Mouse (Mus musculus) urinary bladder, postnatal 25 days (tissue): ENCODE data around the gene Nfkb2.

ENCODE experiments used
- DNase-seq: peaks from one replicate; pipeline ENCODE4 v3.0.0; 2022; ENCODE audit warnings: low spot score

The Nfkb2 gene

DNA sequence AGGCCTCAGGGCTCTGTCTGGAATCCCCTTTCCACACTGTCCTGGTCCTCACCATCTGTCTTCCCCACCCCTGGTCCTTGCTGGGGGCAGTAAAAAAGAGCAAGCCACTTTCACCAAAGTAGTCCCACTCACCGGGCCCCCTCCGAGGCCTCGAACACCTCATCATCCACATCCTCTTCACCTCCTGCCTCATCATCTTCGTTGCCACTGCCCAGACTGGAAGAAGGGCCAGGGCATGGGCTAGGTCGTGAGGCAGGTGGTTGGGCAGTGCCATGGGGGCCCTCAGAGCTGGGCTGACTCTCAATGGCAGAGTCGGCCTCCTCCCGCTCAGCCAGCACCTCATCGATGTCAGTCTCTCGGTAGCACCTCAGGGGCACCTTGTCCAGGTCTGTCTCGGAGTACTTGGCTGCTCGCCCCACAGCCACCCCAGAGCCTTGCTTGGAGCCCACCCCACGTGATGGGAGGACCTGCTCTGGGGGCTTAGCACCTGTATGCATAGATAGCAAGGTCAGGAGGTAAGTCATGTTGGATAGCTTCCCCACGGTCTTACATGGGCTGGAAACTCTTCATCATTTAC is 19.0 kb downstream of the Nfkb2 start:
- DNase-seq: no peak

DNA sequence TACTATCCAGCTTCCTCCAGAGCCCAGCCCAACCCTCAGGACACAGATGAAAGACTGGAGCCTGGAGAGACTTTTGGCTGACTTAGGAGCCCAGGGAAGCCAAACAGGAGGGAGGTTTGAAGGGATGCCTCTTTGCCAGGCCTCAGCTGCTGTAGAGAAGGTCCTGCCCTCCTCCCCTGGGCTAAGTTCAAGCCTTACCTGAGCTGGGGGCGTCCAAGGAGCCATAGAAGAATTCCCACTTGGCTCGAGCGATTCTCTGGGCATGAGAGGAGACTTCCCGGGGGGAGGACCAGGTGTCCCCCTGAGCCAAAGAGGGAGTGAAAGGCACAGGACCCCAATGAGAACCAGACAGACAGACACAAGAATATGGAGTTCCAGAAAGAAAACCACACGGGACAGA is 19.6 kb downstream of the Nfkb2 start:
- no peak for DNase-seq

DNA sequence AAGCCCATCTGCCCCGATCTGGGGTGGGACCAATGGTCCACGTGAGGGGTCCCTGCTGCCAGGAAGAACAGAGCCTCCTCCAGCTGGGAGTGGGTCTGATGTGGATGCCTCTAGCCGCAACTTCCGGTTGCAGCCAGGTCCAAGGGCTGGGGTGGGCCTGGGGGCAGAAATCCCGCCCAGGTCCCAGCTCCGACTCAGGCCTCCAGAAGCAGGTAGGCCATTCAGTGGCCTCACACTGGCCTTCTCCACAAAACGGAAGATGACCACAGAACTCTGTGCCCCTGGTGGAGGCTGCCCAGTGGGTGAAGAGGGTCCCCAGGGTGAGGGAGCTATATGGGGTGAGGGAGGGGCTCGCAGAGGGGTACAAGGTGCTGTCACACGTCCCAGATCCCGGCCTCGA is 20.2 kb downstream of the Nfkb2 start:
- no peak for DNase-seq

DNA sequence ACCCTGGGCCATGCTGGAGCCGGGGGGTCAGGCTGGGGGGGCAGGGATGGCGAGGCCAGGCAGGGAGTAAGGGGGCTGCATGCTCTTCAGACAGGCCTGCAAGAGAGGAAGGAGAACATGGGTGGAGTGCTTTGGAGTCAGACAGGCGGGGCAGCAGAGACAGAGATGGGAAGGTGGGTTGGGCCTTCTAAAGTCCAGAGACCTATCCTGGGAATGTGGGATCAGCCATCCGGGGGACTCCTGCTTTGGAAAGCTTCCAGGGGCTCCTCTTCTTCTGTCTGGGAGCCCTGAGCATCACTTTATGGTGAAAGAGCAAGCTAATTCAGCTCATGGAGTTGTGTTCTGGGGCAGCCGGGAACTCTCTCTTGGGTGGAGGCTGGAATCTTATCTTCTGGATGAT is 20.8 kb downstream of the Nfkb2 start:
- DNase-seq: no peak

DNA sequence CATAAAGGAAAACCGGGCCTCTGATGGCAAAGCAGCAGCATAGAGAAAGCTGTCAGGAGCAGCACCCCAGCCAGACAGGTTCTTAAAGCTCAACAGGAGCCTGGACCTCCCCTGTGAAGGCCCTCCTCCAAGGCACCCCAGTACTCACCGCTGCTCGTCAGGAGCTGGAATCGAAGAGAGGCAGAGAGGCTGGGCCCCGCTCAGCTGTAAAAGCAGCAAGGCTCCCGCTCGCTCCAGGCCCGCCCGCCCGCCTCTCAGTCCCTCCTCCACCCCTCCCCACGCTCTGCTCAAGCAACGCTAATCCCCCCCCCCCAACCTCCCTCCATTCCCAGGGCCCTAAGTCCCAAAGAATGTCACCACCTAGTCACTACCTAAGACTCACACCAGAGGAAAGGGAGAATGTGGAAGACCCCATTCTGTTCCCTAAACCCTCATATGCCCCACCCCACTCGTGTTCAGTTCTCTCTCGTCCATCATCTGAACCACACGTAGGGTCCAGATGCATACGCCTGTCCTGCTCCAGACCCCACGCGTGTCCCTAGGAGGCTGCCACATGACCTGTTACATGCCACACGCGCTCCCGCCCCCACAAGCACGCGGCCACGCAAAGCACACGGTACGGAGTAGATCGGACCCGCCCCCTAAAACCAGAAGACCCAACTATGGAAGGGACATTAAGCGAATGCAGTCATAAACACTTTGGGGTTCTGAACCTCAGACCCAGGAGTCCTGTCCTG is 22.1 kb downstream of the Nfkb2 start:
- no peak for DNase-seq

DNA sequence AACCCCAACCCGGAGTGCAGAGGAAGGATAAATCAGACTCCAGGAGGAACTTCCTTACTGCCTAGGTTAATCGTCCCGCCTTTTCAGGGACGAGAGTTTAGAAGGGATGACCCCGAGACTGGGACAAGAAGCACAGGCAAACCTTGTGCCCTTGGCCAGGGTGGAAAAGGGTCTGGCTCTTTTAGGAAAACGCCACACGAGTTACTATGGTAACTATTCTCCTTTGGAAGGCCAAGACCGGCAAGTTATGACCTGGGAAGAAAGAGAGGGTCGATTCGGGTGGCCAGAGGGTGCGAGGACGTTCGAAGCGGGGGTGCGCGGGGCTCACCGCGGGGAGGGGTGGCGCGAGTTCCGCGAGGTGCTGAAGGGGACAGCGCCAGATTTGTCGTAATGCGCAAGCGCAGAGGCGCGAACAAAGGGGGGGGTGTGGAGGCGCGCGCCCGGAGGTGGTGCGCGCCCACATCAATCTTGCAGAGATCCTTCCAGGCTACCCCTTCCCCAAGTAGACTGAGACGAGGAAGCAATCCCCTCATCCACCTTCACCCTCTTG is 22.7 kb downstream of the Nfkb2 start, which contains the start of gene Psd:
TSS of gene Psd (minus strand) at position 401 of the 550 bp plus-strand sequence.
- DNase-seq: no peak

DNA sequence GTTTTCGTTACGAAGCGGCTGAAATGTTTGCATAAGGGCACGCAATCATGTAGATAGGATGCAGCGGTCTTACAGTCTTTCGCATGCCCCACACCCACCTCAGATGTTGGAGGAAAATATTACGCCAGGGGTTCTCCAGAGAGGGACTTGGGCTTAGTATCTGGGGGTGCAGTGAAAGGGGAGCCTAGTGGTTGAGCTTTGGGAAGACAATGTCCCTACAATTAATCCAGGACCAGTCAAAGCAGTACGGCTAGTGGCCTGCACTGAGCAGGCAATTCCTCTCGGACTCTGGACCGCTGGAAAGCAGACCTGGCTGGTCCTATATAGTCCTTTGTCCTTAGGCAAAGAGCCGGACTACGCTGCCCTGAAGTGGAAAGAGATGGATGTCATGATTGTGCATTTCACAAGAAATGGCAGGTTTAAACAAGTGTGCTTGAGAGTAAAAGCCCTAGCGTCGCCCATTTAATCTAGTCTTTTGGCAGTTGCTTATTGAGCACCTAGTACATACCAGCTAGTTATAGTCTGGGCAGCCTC is 23.5 kb downstream of the Nfkb2 start:
- DNase-seq: no peak

DNA sequence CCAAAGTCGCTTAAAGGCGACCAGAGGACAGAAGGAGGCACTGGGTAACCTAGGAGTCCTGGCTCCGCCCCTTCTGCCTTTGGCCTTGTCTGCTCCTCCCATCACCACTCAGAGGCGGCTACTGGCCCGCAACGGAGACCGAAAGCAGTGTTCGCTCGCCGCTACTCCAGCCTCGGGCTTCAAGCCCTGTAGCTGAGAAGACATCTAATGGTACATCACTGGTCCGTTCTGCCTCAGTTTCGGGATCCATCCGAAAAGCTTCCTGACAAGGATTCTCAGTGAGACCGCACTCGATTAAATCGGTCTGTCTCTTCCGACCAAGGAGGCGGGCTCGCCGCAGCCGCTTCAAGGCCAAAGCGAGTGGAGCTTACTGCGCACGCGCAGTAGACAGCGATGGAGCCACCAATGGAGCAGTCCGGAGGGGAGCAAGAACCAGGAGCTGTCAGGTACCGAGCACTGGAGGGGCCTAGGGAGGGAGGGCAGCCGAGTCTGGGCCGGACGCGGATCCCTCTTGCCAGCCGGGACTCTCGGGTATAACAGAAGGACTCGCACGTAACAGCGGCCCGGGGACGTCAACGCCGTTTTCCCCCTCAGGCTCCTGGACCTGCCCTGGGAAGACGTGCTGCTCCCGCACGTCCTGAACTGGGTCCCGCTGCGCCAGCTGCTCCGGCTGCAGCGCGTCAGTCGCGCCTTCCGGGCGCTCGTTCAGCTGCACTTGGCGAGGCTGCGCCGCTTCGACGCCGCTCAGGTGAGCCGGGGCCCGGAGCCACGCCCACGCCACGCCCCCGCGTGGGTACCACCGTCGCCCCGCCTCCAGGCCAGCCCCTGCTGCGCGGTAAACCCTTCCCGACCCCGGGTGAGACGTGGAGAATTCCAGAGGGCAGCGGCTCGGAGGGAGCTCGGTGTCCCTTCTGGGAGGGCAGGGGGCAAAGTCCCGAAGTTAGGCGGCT is 24.2 kb downstream of the Nfkb2 start, which contains the start of gene Fbxl15:
TSS of gene Fbxl15 (plus strand) at position 104 of the 950 bp plus-strand sequence.
- DNase-seq: peak; percentile 88

DNA sequence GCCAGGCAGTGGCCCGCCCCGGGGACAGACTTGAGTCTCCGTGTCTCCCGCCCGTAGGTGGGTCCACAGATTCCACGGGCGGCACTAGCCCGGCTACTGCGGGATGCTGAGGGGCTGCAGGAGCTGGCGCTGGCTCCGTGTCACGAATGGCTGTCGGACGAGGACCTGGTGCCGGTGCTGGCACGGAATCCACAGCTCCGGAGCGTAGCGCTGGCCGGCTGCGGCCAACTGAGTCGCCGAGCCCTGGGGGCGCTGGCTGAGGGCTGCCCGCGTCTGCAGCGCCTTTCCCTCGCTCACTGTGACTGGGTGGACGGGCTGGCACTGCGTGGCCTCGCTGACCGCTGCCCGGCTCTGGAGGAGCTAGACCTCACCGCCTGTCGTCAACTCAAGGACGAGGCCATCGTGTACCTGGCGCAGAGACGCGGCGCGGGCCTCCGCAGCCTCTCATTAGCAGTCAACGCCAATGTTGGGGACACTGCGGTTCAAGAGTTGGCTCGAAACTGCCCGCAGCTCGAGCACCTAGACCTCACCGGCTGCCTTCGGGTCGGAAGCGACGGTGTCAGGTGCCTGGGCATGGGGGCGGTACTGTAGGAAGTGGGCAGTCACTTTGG is 25.0 kb downstream of the Nfkb2 start:
- no peak for DNase-seq

DNA sequence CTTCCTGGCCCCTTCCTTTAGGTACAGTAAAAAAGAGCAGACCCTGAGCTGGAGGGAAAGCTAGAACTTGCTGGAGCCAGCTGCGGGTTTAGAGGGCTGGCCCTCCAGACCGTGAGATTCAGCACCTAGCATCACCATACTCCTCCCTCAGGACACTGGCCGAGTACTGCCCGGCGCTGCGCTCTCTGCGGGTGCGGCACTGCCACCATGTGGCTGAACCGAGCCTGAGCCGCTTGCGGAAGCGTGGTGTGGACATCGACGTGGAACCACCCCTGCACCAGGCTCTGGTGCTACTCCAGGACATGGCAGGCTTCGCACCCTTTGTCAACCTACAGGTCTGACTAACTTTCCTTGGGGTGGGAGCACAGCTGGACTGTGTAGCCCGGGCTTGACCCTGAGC is 25.8 kb downstream of the Nfkb2 start:
- DNase-seq: peak; percentile 78

DNA sequence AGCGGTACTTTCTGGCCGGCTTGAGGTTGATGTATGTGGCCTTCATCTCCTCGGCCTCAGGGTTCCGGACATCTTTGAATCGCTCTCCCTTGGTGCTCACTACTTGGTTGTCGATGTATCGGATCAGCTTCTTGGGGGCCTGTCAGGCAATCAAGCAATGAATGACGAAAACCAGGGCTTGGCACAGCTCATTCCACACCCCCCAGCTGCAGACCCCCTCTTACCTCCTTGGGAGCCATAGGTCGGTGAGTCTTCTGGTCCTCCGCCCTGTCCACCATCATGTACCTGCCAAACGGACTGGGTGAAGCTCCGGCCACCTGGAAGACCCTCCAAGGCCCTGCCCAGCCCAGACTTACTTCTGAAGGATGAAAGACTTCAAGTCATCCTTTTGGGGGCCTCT is 26.6 kb downstream of the Nfkb2 start:
- no peak for DNase-seq

DNA sequence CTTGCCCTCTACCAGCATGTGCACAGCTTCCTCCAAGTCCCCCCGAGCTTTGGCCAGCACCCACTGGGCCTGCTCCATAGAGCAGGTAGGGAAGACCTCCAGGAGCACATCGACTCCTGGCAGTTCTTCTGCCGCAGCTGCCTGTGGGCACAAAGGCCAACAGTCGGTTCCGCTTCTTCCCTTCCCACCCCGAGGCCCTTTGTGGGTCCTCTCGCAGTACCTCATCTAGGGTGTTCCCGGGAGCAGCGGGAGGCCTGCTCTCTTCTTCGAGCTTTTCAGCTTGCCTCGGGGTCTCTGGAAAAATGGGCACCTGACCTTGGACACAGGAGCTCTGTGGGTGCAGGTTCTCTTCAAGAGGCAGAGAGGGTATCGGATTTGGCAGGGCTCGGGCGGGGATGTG is 27.2 kb downstream of the Nfkb2 start:
- no peak for DNase-seq

DNA sequence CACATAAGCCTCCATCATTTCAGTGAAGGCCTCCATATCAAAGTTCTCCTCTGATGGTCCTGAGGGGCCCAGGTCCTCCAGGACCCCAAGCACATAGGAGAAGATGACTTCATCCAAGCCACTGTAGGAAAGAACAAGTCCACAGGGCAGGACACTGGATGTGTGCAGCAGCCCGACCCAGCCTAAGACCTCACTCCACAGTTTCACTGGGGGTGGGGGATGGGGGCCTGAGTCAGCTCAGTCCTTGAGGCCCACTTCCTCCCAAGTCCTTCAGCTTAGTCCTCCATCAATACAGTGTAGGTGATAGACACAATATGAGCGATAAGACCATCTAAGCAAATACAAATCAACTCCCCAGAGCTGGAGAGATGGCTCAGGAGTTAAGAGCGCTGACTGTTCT is 27.8 kb downstream of the Nfkb2 start:
- DNase-seq: no peak

DNA sequence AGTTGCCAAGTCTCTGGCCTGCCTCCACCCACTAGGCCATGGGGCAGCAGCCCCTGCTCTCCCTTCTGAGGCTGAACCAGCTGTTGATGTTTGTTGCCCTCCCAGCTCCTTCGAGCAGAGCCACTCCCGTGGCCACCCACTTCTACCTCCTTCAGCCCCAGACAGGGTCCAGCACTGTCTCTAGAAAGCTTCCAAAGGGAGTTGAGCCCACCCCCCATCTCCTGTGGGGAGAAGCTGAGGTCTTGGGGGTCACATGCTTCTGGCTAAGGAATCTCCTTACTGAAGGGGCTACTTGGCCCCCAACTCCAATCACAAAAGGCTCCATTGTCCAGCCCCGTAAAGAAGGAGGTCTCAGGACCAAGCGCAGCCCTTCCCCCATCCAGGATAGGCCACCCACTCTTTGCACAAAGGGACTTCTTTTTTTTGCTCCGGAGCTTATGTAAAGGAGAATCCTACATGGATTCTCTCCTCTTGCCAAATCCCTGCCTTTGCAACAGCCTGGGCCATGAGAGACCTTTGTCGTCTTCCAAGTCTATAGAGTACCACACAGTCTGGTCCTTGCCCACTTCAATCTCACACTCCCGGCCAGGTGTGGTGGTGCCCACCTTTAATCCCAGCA is 28.7 kb downstream of the Nfkb2 start:
- DNase-seq: no peak

DNA sequence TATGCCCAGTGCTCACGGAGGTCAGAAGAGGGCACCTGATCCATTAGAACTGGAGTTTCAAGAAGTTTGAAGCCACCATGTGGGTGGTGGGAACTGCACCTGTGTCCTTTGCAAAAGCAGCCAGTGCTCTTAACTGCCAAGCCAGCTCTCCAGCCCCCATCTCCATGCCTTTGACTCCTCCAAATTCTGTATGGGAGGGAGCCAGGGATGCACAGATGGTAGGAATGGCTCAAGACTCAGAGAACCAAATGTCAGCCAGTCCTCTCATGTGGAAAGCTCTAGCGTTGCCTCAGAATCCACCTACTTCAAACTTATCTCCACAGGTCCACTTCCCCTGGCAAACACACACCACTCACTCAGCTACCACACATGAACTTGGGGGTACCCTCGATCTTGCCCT is 29.8 kb downstream of the Nfkb2 start:
- no peak for DNase-seq

DNA sequence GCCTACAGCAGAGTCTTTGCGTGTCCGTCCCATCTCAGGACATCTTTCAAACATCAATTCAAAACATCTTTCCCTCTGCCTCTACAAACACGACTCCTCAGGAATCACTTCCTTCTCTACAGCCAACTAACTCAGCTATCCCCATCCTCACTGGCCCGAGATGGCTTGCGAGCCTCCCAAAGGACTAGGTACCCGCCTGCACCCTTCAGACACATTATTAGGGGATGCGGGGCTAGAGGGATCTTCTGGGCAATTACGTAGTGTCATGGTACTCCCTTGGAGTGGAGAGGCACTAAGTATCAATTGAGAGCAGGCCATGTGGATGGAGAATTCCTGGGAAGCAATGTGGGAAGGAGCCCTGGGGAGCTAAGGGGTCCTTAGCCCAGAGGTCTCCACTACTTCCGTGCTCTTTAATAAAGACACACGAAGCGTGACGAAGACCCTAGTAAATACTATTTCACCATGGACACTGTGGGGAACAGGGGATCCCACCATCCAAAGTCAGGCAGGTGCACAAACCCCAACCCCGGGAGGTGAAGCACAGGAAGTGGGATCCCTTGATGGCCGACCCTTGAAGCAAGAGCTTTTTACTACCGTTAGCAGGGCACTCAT is 33.7 kb downstream of the Nfkb2 start:
- no peak for DNase-seq

DNA sequence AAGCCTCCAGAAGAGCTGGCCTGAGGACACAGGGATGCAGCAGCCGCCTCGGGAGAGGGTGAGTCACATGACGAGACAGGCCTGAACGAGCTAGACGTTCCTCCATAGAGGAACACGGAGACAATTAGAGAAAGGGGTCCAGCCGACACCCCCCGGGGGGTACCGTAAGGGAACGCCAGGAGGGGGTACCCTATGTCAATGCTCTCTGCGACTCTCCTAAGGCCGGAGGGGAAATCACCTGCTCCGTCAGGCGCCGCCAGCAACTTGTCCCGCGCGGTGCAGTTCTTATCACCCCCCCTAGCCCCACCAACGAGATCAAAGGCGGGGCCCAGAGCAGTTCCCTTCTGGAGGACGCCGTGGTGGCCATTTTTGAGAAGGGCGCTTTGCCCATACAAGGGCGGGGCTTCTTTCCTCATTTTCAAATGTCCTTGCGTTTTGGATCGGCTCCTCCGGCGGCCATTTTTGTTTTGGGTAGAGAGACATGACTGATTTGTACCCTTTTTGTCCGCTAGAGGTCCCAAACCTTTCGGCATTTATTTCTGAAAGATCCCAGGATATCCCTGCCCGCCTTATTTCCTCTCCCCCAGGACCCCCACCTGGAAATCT is 34.3 kb downstream of the Nfkb2 start, which contains the start of gene Cuedc2:
TSS of gene Cuedc2 (minus strand) at position 372 of the 606 bp plus-strand sequence.
- DNase-seq: peak; percentile 95

DNA sequence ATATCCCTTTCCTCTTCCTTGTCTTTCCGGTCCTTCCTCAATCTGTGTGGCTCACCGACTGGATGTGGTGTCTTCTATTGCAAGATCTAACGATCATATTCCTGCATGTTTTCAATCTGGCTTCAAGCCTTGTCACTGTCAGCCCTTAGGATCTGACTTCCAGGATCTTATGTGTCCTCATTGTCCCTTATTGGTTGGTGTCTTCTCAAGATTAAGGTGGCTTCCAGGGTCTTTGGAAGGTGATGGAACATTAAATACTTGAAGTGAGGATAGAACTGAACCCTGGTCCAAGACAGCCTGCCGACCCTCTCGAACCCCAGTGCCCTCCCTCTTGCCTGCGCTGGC is 34.8 kb downstream of the Nfkb2 start:
- DNase-seq: no peak

DNA sequence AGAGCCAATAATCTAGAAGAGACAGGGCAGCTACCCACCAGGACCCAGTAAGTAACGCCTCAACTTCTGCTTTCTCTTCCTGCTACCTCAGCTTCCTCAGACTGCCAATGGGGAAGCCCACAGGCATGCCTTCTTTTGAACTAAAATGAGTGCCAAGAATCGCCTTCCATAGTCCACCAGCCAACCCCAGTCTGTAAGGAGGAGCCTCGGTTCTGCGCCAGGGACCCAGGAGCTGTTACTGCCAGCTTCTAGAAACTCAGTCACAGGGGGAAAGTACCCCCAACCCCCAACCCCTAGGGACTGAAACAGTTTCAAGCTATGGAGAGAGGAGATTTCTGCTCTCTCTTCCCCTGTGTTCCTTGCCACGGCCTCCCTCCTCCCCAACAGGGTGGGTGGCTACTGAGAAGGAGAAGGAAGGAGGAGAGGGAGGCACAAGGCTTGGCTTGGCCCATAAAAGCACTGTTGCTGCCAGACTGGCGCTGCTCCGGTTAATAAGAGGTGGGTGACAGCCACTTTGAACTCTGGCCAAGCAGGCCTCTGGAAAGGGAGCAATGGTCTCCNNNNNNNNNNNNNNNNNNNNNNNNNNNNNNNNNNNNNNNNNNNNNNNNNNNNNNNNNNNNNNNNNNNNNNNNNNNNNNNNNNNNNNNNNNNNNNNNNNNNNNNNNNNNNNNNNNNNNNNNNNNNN is 35.3 kb downstream of the Nfkb2 start:
- DNase-seq: no peak
